Mouse (Mus musculus) limb, embryonic 14.5 days (tissue): ENCODE measurements around the gene Rasef. TPM values are rescaled to one million over a fixed set of nuclear protein-coding genes. Genes with fewer than 3 reads are reported as not detected.
"Not testable (repeated sequence)": the region's sequence is repeated elsewhere in the genome, so short reads cannot be mapped to it uniquely, and the experiment has no call there.

Experiments used
- ATAC-seq: fragments of 200-750 bp; cut with Nextera tagmentation; 2 replicates; pipeline ENCODE4 v1.8.0; 2017; ENCODE audit warnings: low read depth, moderate number of reproducible peaks, moderate TSS enrichment; ENCODE audit not compliant: low FRiP score
- DNase-seq: peaks from one replicate; pipeline ENCODE4 v3.0.0-alpha.2; 2015; ENCODE audit warnings: low spot score
- H3K27ac ChIP-seq: fragments of 300-500 bp; sonication (generic); replicated peaks from 2 replicates; pipeline ENCODE4 v1.5.1; 2014; ENCODE audit warnings: low read depth, mild to moderate bottlenecking, low read length, moderate library complexity, mixed read lengths
- H3K27me3 ChIP-seq: fragments of 300-500 bp; sonication (generic); 2 replicates; pipeline ENCODE4 v1.6.1; 2014; ENCODE audit warnings: low read length, mixed read lengths; ENCODE audit not compliant: control insufficient read depth, insufficient read depth
- H3K36me3 ChIP-seq: fragments of 300-500 bp; sonication (generic); 2 replicates; pipeline ENCODE4 v1.6.1; 2014; ENCODE audit warnings: mild to moderate bottlenecking, low read length, moderate library complexity, mixed read lengths; ENCODE audit not compliant: control insufficient read depth, insufficient read depth
- H3K4me1 ChIP-seq: fragments of 300-500 bp; sonication (generic); 2 replicates; pipeline ENCODE4 v1.6.1; 2014; ENCODE audit warnings: antibody characterized with exemption, low read length, mixed read lengths; ENCODE audit not compliant: control insufficient read depth, insufficient read depth
- H3K4me2 ChIP-seq: fragments of 300-500 bp; sonication (generic); replicated peaks from 2 replicates; pipeline ENCODE4 v1.6.1; 2014; ENCODE audit warnings: low read depth, mild to moderate bottlenecking, low read length, moderate library complexity; ENCODE audit not compliant: severe bottlenecking
- H3K4me3 ChIP-seq: fragments of 300-500 bp; sonication (generic); replicated peaks from 2 replicates; pipeline ENCODE4 v1.5.1; 2014; ENCODE audit warnings: low read length
- H3K9ac ChIP-seq: fragments of 300-500 bp; sonication (generic); 2 replicates; pipeline ENCODE4 v1.6.1; 2014; ENCODE audit warnings: mild to moderate bottlenecking, low read depth, low read length, moderate library complexity; ENCODE audit not compliant: severe bottlenecking
- H3K9me3 ChIP-seq: fragments of 300-500 bp; sonication (generic); 2 replicates; pipeline ENCODE4 v1.6.1; 2016; ENCODE audit warnings: low read length; ENCODE audit not compliant: control insufficient read depth
- POLR2A ChIP-seq: fragments of 200-500 bp; IDR thresholded peaks from 2 replicates; pipeline ENCODE4 v1.8.0; 2012; ENCODE audit warnings: inconsistent platforms, mild to moderate bottlenecking, moderate library complexity, borderline replicate concordance; ENCODE audit not compliant: insufficient read depth, insufficient read length; ENCODE audit errors: extremely low read depth
- WGBS: fragments of 180-500 bp; shearing (Covaris S2); extraction: QIAGEN DNeasy Blood & Tissue Kit; methylation state at CpG from one replicate; pipeline ENCODE4 v1.1.7; 2014; 5-methylcytosine and 5-hydroxymethylcytosine counted together
- polyA plus RNA-seq, 2 experiments: library from polyadenylated mRNA; depleted of rRNA in 1 of 2; stranded (reverse) in 1 of 2; unstranded in 1 of 2; fragments of >200 nt; fragmentation: Nextera tagmentation in 1 of 2; extraction: Ambion mirVana in 1 of 2; gene quantifications; 2 replicates each; pipeline versions ENCODE4 v1.2.1 to v1.2.3; 2012 to 2014

The Rasef gene
- polyA plus RNA-seq, 2 experiments, result 0.60 to 1.1 TPM

DNA sequence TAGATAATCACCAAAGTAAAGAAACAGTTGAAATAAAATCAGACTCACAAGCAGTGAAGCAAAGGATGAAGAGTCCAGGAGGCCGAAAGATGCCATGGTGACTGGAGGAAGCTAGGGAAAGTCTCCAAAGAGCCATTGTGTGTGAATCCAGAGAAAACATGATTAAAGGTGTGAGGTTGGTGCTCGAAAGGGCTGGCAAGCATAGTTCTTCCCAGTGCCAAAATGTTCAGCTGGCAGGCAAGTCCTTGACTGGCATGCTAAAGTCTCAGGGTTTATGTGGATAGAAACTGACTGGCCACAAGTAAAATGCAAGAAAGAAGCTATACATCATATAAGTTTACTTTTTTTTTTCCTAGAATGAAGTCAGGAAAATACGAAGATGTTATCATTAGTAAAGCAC lies 22.6 kb downstream of the Rasef start:
- TF ChIP-seq POLR2A, result no peak
- H3K9me3 ChIP-seq, result no peaks in the 10 kb centered on the region
- H3K27ac ChIP-seq, result no peak overlapping the region
- no peak overlapping the region for H3K9ac ChIP-seq
- H3K4me2 ChIP-seq, result no peak overlapping the region
- DNase-seq (no peak), ATAC-seq (no peak)
- H3K36me3 ChIP-seq, result no peaks in the 10 kb centered on the region
- H3K4me3 ChIP-seq, result no peak overlapping the region
- H3K4me1 ChIP-seq, result no peaks in the 10 kb centered on the region
- WGBS, result 85% methylated on average over 3 of the region's 3 CpGs
- H3K27me3 ChIP-seq, result no peaks in the 10 kb centered on the region

DNA sequence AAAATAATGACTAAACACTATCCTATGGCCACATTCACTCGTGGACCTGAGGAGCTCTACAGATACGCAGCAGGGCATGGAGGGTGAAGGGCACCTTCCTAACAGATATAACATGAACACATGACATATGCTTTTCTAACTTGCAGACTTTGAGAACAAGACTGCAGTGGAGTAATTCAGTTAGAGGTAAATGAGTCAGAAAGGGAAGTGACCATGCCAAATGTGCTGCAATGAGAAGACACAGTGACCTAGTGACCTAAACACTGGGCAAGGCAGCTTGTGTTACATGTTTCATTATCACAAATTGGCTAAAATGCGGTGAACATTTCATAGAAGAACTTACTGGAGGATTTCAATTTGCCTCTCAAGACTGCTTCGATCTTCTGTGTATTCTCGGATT lies 42.6 kb downstream of the Rasef start:
- Histone ChIP-seq H3K27ac (no peak overlapping the region), H3K4me2 (no peak overlapping the region), H3K36me3 (no peaks in the 10 kb centered on the region), H3K9me3 (no peaks in the 10 kb centered on the region), H3K27me3 (no peaks in the 10 kb centered on the region), H3K4me3 (no peak overlapping the region), H3K4me1 (no peaks in the 10 kb centered on the region), H3K9ac (no peak overlapping the region)
- TF ChIP-seq POLR2A, result no peak
- DNase-seq (no peak), ATAC-seq (no peak)
- WGBS, result 94% methylated on average over 5 of the region's 5 CpGs

DNA sequence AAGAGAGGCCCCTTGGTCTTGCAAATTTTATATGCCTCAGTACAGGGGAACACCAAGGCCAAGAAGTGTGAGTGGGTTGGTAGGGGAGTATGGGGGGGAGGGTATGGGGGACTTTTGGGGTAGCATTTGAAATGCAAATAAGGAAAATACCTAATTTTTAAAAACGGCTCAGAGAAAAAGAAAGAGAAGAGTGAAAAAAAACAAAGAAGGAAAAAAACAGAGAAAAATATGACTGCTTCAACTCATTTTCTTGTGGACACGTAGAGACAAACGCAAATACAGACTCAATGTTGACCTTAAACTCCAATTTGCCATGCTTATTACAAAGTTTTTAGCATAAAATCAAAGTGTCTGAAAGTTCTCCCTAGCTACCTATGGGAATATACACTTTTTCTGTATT lies 51.4 kb downstream of the Rasef start:
- no peak for TF ChIP-seq POLR2A
- H3K36me3 ChIP-seq, result no peaks in the 10 kb centered on the region
- H3K4me1 ChIP-seq, result no peaks in the 10 kb centered on the region
- H3K4me2 ChIP-seq, result no peak overlapping the region
- H3K4me3 ChIP-seq, result no peak overlapping the region
- DNase-seq, result no peak
- no peak for ATAC-seq
- H3K9me3 ChIP-seq, result no peaks in the 10 kb centered on the region
- no peak overlapping the region for H3K27ac ChIP-seq
- no peaks in the 10 kb centered on the region for H3K27me3 ChIP-seq
- no peak overlapping the region for H3K9ac ChIP-seq
- 85% methylated on average over 3 of the region's 3 CpGs for WGBS

DNA sequence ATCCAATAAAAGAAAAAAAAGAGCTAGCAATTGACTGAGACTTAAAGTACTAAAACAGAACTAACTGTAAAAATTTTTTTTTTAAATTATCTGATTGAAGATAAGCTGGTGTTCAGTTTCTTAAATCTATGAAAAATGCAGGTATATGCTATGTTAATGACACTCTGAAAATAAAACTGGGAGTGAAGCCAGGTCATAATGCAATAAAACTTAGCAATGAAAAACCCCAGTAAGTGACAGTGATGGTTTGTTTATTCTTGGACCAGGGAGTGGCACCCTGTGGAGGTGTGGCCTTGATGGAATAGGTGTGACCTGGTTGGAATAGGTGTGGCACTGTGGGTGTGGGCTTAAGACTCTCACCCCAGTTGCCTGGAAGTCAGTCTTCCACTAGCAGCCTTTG lies 71.0 kb downstream of the Rasef start:
- no peaks in the 10 kb centered on the region for H3K4me1 ChIP-seq
- no peak overlapping the region for H3K27ac ChIP-seq
- no peak overlapping the region for H3K9ac ChIP-seq
- H3K36me3 ChIP-seq, result no peaks in the 10 kb centered on the region
- no peak for ATAC-seq
- no peak overlapping the region for H3K4me2 ChIP-seq
- no peak overlapping the region for H3K4me3 ChIP-seq
- no peak for TF ChIP-seq POLR2A
- no peak for DNase-seq
- no peaks in the 10 kb centered on the region for H3K27me3 ChIP-seq
- H3K9me3 ChIP-seq, result no peaks in the 10 kb centered on the region

DNA sequence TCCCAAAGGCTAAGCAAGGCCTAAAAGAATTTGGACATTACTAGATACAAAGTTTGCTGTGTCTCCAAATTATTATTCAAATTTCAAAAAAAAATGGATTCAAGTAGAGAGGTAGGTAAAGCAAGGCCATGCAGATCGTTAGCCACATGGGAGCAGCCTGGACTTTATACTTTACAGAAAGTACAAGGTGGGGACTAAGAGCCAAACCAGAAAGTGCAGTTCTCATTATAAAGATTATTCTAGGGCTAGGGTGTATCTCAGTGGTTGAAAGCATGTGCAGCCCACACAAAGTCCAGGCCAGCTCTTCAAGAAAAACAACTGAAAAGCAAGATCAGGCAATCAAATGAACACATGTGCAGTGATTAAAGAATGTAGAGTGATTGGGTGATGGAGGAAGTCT lies 72.0 kb downstream of the Rasef start:
- Histone ChIP-seq H3K9me3 (no peaks in the 10 kb centered on the region), H3K4me1 (no peaks in the 10 kb centered on the region), H3K27ac (no peak overlapping the region), H3K4me3 (no peak overlapping the region), H3K27me3 (no peaks in the 10 kb centered on the region), H3K36me3 (no peaks in the 10 kb centered on the region), H3K4me2 (no peak overlapping the region), H3K9ac (no peak overlapping the region)
- no peak for TF ChIP-seq POLR2A
- 83% methylated on average over 1 of the region's 1 CpGs for WGBS
- ATAC-seq, result no peak
- DNase-seq, result no peak

DNA sequence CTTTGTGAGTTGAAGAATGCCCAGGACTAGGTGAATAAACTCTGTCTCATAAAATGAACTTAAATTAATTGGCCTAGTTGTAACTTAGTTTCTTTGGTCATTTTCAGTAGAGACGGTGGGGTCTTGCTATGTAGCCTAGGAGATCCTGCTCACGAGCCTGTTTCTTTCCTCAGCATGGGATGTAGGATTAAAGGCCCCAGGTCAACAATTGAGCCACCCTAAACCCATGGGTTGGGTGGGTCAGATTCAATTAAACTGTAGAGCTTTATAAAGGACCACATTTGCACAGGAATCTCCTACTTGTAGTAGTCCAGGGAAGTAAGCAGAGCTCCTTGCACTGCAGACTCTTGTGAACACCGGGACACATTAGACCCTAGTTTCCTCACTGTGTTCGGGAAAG lies 107.6 kb downstream of the Rasef start, which contains the start of gene Gm428:
Gm428 (plus strand) TSS at position 301 of the 400 bp plus-strand sequence.
- H3K9ac ChIP-seq, ATAC-seq: not testable (repeated sequence)
- no CpG with 5 or more reads among the region's 4 CpGs for WGBS

DNA sequence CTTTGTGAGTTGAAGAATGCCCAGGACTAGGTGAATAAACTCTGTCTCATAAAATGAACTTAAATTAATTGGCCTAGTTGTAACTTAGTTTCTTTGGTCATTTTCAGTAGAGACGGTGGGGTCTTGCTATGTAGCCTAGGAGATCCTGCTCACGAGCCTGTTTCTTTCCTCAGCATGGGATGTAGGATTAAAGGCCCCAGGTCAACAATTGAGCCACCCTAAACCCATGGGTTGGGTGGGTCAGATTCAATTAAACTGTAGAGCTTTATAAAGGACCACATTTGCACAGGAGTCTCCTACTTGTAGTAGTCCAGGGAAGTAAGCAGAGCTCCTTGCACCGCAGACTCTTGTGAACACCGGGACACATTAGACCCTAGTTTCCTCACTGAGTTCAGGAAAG lies 122.7 kb downstream of the Rasef start, which contains the start of gene Gm11239:
Gm11239 (plus strand) TSS at position 301 of the 400 bp plus-strand sequence.
- not testable (repeated sequence) for H3K4me3 ChIP-seq, DNase-seq, H3K9ac ChIP-seq, H3K9me3 ChIP-seq, H3K36me3 ChIP-seq, H3K27me3 ChIP-seq, ATAC-seq, H3K27ac ChIP-seq, H3K4me1 ChIP-seq, H3K4me2 ChIP-seq
- no CpG with 5 or more reads among the region's 4 CpGs for WGBS

More for the DNA sequence above, 107.6 kb downstream of the Rasef start, which contains the start of gene Gm428:
- not testable (repeated sequence) for H3K4me1 ChIP-seq, H3K4me2 ChIP-seq, H3K27ac ChIP-seq, DNase-seq, H3K36me3 ChIP-seq, H3K27me3 ChIP-seq, H3K4me3 ChIP-seq, H3K9me3 ChIP-seq
